Mouse (Mus musculus) gastrocnemius, postnatal 10 days (tissue): ENCODE data around the gene Ccl11. TPM values are rescaled to one million over a fixed set of nuclear protein-coding genes. Genes with fewer than 3 reads are reported as not detected.
A peak's percentile ranks its signal among the peaks of the same experiment; 100 is the strongest.

Experiments used
- DNase-seq: peaks from one replicate; pipeline ENCODE4 v3.0.0; 2021; ENCODE audit warnings: mixed read lengths
- total RNA-seq, 2 experiments: library from RNA; stranded (reverse); gene quantifications; 2 replicates each; pipeline ENCODE4 v1.2.3; 2021

Gene Ccl11
- total RNA-seq, 2 experiments from 2014 or later = 12.2 to 13.3 TPM

DNA sequence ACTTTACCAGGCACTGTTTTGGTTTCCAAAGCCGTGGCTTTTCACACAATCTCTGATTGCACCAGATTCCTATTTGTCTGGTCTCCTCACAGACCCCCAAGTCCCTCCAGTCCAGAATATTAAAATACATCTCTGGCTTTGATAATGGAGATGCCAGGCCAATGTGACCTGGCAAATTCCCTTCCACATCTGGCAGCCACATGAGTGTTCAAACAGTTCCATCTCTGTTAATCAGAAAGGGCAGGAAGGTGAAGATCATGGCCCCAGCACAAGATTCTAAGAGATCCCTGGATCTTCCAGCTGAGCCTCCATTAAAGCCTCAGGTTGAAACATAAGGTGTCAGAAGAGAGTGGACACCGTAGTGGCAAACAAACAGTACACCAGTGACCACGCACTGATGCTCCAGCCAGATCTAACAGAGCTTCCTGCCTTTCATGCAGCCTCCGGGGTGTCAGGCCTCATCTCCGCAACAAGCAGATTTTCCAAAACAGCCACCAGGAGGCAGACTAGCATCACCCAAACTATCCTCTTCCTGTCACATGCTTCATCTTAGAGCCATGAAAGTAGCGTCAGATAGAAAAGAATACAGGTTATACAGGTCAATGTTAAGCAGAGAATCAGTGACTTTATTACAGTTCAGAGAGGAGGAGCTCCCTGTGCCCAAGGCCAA lies 9.7 kb upstream of the Ccl11 start:
- DNase-seq = peak; percentile 45

DNA sequence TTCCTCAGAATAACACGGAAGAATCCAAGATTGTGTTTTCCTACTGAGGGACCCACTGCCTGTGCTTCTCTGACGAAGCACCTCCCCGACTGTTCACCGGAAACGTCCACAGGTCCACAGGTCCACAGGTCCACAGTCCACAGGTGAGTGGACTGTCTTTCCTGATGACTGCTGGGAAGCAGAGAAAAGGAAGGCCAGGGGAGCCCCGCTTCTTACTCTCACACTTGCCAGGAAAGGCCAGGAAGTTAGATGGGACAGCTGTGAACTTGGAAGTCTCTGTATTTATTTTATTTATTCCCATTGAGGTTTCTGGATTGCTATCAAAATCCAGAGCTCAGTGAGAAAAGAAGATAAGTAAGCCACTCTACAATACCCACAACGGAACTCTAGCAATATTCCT lies 3.8 kb upstream of the Ccl11 start:
- no peak for DNase-seq

DNA sequence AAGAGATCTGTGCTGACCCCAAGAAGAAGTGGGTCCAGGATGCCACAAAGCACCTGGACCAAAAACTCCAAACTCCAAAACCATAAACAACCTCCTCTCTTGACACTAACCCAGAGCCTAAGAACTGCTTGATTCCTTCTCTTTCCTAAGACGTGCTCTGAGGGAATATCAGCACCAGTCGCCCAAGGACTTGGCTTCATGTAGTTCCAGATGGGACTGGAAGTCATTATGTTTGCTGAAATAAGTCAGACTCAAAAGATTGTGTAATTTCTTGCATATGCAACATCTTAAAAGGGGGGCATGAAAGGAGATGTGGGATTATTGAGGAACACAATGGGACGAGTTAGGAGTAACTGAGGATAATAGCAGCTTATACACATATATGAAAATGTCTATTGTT lies 4.6 kb downstream of the Ccl11 start:
- DNase-seq = no peak

DNA sequence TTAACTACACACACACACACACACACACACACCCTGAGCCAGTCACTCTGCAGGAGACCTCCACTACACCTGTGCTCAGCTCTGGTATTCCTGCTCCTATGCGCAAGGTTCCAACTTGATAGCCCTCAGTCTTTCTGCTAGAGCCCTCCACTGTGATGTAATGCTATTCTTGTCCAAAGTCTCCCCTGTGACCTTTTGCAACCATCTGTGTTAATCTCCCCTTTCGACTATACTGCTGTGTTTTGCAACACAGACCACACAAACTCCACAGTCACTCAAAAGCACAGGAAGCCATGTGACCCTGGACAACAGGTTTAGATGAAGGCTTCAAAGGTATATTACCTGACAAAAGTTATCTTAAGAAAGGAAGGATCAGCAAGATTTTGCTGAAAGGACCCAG lies 5.8 kb downstream of the Ccl11 start:
- no peak for DNase-seq

DNA sequence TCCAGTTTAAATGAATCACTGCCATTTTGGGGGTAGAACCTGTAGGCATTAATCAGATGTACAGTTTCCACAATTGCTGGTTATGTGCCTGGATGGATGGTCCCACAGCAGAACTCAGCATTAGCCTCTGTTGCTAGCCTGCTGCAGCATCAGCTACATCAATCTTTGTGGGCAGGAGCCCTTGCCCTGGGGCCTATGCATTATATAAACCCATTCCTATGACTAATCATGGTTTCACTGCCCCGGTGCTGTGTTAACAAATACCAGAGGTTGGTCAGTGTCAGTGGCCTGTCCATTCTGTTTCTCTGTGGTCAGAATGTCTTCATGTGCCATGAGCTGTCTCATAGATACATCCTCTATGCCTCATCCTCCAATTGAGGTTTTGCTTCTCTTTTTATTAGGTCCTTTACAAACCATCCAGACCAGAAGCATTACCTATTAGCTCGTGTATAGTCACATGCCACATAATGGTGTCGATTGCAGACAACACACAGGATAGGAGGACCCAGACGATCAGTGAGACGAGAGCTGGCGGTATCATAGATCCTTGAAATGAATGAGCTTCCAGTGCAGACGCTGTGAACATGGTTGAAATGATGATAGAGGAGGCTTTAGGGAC lies 9.4 kb downstream of the Ccl11 start:
- no peak for DNase-seq

DNA sequence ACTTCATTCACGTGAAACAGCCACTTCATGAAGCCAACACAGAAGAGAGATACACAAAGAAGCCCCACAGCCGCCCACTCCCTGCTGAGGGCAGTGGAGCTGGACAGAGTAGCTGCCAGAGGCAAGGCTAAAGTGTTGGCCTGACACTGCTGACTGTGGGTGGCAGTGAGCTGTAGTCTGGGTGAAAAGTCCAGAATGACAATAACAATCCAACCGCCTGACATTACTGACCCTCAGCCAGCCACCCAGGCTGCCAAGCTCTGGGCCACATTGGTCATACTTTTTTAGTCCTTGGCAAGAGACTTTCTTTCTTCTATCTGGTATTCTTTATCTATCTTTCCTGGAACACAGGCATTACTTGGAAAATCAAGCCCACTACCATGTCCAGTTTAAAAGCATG lies 13.5 kb downstream of the Ccl11 start:
- DNase-seq = no peak

DNA sequence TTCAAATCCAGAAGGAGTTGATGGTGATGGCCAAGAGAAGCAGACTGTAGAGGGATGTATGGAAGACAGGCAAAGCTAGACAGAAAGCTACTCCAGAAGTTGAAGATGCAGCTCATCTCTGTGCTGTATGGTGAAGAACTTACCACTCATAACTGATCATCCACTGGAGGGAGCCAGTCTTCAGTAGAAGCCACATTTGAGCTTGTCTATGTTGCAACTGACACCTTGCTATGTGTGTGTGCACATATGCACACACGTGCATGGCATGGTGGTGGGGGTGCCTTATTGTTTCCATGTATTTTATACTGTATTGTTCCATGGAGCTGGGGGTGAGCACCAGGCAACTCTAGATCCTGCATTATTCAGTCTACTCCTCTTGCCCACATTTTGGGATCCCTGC lies 14.8 kb downstream of the Ccl11 start:
- no peak for DNase-seq

DNA sequence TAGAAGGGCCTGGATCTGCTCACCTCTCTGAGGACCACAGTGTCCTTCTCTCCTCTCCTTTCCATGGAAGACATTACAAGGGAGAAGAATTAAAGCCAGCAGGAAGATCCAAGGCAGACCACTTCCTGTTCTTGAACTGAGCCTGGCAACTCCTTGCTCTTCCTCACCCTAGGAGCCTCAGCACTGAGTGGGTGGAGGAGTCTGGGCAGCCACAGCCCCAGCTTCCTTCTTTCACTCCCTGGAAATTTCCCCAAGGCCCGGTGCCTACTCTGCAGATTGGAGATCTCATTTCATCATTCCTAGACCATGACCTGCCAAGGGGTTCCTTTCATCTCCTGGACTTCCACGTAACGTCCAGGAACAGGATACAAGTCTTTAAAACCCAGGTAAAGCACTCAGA lies 15.4 kb downstream of the Ccl11 start:
- DNase-seq = no peak

DNA sequence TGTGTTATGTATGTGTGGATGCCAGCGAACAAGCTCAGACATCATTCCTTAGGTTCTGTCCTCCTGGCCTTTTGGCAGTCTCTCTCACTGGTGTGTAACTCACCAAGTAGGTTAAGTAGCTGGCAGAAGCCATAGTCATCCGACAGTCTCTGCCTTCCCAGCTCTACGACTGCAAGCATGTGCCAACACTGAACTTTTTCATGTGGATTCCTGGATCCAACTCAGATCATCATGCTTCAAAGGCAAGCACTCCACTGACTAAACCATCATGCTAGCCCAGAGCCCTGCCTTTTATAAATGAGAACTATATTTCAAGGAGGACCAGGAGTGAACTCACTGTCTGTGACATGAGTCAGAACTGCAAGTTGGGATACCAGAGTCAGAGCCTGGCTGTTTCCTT lies 16.1 kb downstream of the Ccl11 start:
- no peak for DNase-seq

DNA sequence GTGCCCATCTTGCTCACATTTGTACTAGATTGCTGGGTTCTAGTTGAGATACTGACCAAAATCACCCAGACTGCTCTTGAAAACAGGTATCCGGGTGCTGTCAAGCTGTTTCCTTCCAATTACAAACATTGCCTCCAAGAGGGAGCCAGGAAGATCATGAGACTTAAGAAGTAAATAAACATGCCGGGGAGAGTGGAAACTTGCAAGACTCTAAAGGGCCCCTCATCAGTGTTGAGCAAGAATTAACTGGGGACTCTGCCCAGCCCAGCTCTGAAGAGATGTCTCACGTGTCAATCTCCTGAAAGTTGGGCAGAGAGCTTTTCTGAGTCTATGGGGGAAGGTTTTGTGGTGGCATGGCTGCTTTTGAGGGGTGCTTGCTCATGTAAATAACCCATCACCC lies 19.4 kb downstream of the Ccl11 start:
- DNase-seq = no peak

DNA sequence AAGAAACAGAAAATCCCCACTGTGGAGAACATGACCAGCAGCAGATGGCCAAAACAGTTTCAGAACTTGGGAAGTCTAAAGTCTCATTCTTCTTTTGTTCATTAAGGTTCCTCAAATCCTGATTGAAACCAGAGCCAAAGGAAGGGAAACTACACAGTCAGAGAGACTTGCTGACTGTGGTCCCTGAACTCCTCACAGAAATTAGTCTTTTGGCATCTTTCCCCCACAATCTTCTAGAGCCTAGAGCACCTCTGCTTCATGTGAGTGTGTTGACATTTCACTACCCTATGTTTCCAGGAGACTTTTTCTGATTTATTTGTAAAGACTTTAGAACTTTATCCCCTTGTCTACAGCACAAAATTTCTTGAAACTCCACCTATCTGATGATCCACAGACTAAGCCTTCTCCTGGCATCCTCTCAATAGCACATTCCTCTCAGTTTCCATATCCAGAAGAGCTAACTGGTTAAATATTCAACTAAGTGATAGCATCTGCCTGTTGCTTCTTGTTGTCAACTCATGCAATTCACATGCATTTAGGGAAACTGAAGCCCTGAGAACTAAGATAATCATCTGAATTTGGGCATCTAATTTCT lies 20.6 kb downstream of the Ccl11 start:
- DNase-seq = no peak

DNA sequence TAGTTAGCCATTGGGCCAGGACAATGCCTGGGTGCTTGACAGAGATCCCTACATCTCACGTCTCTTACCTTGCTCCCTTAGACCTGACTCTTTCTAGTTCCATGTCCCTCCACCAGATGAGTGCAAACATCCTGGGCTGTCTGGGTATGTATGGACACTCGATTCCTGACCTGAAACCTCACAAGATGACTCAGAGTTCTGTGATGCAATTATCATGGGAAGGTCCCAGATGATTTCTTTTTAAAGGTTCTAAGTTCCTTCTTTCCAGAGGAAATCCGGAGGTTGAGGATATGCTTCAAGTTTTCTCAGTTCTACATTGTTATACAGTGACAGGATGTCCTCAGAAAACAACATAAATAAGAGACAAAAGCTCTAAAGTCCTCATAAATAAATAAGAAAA lies 23.2 kb downstream of the Ccl11 start:
- no peak for DNase-seq

DNA sequence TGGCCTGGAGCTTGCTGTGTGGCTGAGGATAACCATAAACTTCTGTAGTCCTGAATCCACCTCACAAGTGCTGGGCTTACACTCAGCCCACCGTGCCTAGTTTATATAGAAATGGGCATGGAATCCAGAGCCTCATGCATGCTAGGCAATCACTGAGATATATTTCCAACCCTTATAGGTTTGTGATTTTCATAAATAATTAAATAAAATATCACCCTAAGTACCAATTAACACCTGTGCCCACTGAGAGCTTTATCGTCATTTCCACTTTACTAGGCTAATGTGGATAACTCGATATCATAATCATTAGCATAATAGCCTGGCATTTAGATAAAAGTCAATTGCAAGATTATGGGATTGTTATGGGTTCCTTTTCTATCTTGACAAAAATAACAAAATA lies 26.7 kb downstream of the Ccl11 start:
- DNase-seq = no peak

DNA sequence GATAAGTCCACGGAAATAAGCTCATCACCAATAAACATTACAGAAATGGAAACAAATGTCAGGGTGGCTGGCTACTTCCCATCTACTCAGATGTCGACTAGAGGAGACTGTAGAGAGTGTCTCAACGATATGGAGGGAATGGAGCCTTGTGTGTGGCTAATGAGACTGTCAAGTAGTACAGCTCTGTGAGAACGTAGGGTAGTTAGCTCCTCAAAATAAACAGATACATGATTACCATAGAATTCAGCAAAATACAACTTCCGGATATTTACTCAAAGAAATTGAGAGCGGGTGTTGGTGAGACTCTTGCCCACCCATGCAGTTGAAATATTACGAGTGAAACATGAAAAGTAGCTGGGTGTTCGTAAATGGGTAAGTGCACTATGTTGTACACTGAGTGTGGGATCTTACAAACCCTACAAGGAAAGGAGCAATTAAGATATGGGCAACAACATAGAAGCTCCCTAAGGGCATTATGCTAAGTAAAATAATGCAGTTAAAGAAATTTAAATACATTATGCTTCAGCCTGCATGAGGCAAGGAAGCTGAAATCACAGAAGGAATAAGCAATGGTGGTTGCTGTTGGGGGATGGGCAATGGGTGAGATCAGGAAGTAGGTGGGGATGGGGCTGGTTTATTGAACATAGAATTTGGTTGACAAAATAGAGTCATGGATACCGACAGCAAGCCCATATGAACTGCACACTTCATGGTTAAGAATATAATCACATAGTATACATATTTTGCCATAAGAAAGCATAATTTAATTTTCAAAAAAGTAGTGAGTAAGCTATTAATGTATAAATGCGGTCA lies 42.1 kb downstream of the Ccl11 start:
- no peak for DNase-seq

DNA sequence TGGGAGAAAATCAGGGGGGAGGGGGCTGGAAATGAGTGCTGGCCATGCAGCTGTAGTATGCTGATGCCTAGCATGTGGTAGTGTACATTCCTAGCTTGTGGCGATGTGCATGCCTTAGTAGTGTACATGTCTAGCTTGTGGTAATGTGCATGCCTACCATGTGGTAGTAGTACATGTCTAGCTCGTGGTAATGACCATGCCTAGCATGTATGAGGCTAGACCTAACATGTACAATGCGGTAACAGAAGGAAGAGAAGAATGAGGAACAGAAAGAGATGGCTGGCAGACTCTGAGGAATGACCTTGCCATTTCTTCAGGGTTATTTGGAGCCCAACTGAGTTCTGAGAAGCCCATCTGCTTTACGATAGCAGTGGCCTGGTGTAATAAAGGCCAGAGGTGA lies 43.5 kb downstream of the Ccl11 start:
- DNase-seq = no peak

DNA sequence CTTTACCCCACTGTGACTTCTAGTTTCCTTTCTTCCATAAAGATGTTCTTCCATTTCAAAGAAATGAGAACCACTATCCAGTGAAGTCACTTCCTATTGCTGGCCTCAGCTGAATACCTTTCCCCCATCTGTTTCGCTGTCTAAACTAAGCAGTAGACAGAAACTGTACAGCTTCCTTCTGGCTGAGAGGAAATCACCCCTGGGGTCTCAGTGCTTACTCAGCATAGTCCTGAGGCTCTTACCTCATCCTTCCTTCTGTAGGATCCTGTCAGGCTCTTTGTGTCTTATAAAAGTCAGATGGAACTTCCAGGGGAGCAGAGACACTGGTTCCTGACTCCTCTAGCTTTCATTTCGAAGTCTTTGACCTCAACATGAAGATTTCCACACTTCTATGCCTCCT lies 43.9 kb downstream of the Ccl11 start, which contains the start of gene Ccl12:
TSS of gene Ccl12 (plus strand) at position 317 of the 400 bp plus-strand sequence.
- no peak for DNase-seq

DNA sequence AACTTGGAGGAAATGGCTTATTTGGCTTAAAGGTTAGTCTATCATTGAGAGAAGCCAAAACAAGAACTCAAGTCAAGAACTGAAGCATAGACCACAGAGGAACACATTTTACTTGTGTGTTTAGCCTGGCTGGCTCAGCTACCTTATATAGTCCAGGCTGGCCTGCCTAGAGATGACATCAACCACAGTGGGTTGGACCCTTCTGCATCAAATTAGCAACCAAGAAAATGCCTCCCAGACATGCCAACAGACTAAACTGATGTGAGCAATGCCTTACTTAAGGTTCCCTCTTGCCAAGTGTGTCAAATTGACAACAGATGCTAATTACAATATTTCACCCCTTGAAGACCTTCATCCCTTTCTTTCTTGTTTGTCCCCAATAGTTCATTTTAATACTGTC lies 52.0 kb downstream of the Ccl11 start:
- no peak for DNase-seq

DNA sequence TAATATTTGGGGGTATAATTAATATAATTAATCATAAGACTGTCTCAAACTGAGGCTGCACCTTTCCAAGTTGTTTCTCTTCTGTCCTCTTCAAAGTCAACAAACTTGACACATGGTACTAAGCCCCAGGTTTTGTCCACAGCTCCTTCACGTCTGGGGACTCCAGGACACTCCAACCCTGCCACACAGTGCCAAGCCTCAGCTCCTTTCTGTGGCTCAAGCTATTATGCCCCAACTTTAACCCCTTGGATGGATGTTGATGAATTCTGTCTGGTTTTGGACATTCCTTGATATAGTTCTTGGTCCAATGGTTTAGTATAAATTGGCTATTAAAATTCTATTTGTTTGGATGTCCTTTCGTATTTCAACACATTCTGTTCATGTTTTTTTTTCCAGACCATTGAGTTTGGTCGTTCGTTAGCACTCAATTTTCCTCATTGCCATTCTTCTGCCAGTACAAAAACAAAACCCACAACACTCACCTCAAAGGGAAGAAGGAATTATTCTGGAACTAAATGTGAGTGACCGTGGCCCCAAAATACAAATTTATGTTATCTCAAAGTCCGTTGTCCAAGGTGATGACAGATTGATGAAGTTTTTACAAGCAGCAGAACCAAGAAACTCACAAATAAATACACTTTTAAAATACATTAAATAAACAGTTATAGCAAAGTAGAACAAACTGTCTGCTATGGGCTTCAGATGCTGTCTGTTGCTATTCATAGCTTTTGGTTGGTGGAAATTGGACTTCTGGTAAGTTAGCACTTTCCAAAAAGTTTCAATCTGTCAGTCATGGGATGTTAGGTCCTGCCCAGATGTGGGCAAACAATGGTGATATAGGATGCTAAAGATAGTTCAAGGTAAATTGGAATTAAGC lies 53.0 kb downstream of the Ccl11 start:
- DNase-seq = no peak
